Mouse (Mus musculus) liver, embryonic 16.5 days (tissue): ENCODE measurements around the gene Ift81. TPM values are rescaled to one million over a fixed set of nuclear protein-coding genes. Genes with fewer than 3 reads are reported as not detected.
A peak's percentile ranks its signal among the peaks of the same experiment; 100 is the strongest.

Experiments used
- ATAC-seq: fragments of 200-750 bp; cut with Nextera tagmentation; 2 replicates; pipeline ENCODE4 v1.8.0; 2017; ENCODE audit warnings: low read depth, mild to moderate bottlenecking, moderate number of reproducible peaks, moderate library complexity
- H3K27ac ChIP-seq: fragments of 300-500 bp; sonication (generic); 2 replicates; pipeline ENCODE4 v1.5.1; 2014; ENCODE audit warnings: mild to moderate bottlenecking, low read length
- H3K27me3 ChIP-seq: fragments of 300-500 bp; sonication (generic); 2 replicates; pipeline ENCODE4 v1.6.1; 2014; ENCODE audit warnings: low read depth, low read length, mixed read lengths; ENCODE audit not compliant: control insufficient read depth, insufficient read depth
- H3K36me3 ChIP-seq: fragments of 300-500 bp; sonication (generic); 2 replicates; pipeline ENCODE4 v1.6.1; 2014; ENCODE audit warnings: mild to moderate bottlenecking; ENCODE audit not compliant: control insufficient read depth, insufficient read depth
- H3K4me1 ChIP-seq: fragments of 300-500 bp; sonication (generic); 2 replicates; pipeline ENCODE4 v1.6.1; 2014; ENCODE audit warnings: low read depth, low read length, mixed read lengths; ENCODE audit not compliant: control insufficient read depth
- H3K4me2 ChIP-seq: fragments of 300-500 bp; sonication (generic); 2 replicates; pipeline ENCODE4 v1.6.1; 2014; ENCODE audit warnings: low read depth, low read length, mixed read lengths
- H3K4me3 ChIP-seq: fragments of 300-500 bp; sonication (generic); 2 replicates; pipeline ENCODE4 v1.5.1; 2014; ENCODE audit warnings: low read depth, mild to moderate bottlenecking, low read length
- H3K9ac ChIP-seq: fragments of 300-500 bp; sonication (generic); 2 replicates; pipeline ENCODE4 v1.6.1; 2014; ENCODE audit warnings: low read depth, low read length
- H3K9me3 ChIP-seq: fragments of 300-500 bp; sonication (generic); replicated peaks from 2 replicates; pipeline ENCODE4 v1.6.1; 2016; ENCODE audit warnings: low read length; ENCODE audit not compliant: control insufficient read depth
- WGBS: fragments of 180-500 bp; shearing (Covaris S2); extraction: QIAGEN DNeasy Blood & Tissue Kit; methylation state at CpG from one replicate; pipeline ENCODE4 v1.1.7; 2014; ENCODE audit not compliant: insufficient replicate concordance; 5-methylcytosine and 5-hydroxymethylcytosine counted together
- polyA plus RNA-seq: library from polyadenylated mRNA; unstranded; fragments of >200 nt; fragmentation: Nextera tagmentation; extraction: Ambion mirVana; gene quantifications from 2 replicates; pipeline ENCODE4 v1.2.1, GENCODE M21; 2015

Ift81 gene
- polyA plus RNA-seq, 1 experiment from 2014 or later, result 1.9 TPM

DNA sequence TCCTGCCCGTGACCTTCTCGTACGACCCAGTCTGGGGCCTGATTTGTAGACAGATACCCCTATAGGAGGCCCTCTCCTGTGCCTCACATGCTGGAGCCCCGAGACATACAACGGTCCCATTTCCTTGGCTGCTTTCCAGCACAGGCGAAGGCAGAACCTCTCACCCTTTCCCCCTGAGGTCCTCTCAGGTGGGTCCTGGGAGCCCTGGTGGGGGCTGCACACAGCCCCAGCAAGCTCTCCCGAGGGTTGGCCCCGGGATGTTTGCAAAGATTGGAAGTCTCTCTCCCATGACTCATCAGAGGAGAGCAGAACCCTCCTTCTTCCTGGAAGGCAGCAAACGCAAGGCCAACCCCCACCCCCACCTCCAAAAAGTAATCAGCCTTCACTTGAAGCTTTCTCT lies 102.9 kb downstream of the Ift81 start:
- 36% methylated on average over 9 of the region's 9 CpGs for WGBS
- Histone ChIP-seq H3K36me3 (no peaks in the 10 kb centered on the region), H3K4me3 (no peak overlapping the region), H3K27ac (no peak overlapping the region), H3K4me2 (no peak overlapping the region), H3K9ac (no peak overlapping the region), H3K27me3 (no peaks in the 10 kb centered on the region), H3K4me1 (no peaks in the 10 kb centered on the region; the same call in 1 of the 2 replicates), H3K9me3 (no peaks in the 10 kb centered on the region)
- ATAC-seq, result no peak

DNA sequence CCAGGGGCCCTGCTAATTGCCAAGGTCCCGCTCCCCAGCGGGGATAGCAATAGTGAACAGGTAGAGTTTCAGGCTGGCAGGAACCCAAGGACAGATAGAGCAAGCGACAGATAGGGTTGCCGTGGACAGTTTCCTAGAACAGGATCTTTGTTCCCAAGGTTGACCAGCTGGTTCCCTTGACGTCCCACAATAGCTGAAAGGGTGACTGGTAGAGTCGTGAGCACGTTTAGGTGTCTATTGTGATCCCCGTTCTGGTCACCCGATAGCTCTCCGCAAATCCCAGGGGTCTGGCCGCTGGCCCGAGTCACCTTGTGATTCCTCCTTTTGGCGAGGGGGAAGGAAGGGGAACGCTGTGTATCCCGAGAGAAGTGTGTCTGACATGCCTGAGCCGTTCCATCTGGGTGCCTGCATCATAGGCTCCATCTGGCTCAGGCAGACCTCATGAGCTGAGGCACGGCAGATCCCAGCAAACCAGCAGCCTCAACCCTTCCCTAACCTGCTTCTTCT lies 103.6 kb downstream of the Ift81 start:
- ATAC-seq, result no peak
- Histone ChIP-seq H3K27ac (no peak overlapping the region), H3K36me3 (no peaks in the 10 kb centered on the region), H3K9ac (no peak overlapping the region), H3K9me3 (no peaks in the 10 kb centered on the region), H3K27me3 (no peaks in the 10 kb centered on the region), H3K4me2 (no peak overlapping the region), H3K4me1 (no peaks in the 10 kb centered on the region; the same call in 1 of the 2 replicates), H3K4me3 (no peak overlapping the region)
- WGBS, result 66% methylated on average over 17 of the region's 17 CpGs

DNA sequence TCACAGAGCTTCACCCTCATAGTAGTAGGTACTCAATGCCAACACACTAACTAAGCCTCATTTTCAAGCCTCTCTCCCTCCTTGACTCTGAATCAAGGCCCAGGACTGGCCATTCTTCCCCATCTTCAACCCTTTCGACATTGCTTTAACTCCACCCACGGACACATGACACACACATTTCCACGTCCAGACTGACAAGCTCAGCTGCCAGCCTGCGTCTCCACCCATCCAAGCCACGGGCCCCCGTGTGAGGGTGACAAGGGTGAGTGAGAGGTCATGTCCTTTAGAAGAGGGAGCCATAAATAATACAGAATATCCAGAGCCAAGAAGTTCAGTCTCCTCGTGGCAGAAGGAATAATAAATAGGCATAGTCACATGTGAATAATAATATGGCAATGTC lies 104.7 kb downstream of the Ift81 start:
- no peaks in the 10 kb centered on the region; the same call in 1 of the 2 replicates for H3K4me1 ChIP-seq
- no peak for ATAC-seq
- no peaks in the 10 kb centered on the region for H3K36me3 ChIP-seq
- no peak overlapping the region for H3K4me3 ChIP-seq
- H3K9me3 ChIP-seq, result no peaks in the 10 kb centered on the region
- H3K4me2 ChIP-seq, result no peak overlapping the region
- 34% methylated on average over 7 of the region's 7 CpGs for WGBS
- no peak overlapping the region for H3K9ac ChIP-seq
- H3K27ac ChIP-seq, result no peak overlapping the region
- no peaks in the 10 kb centered on the region for H3K27me3 ChIP-seq

DNA sequence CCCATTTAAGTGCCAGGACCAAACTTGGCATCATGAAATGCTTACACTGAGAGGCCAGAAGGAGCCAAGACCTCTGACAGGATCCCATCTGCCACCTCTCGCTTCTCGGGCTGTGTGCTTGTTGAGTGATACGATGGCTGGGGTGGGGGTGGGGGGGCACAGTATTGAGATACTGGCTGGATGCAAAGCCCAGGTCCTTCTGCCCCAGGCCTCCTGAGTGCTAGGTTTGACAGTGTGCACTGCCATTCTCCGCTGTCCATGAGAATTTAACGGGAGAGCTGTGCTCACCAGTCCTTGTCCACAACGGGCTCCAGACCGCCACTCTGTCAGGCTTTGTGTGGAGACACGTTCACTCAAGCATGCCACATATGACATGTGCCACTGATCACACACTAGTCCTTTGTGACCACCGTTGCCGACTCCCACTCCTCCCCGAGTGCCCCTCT lies 105.4 kb downstream of the Ift81 start:
- no peak for ATAC-seq
- Histone ChIP-seq H3K4me1 (no peaks in the 10 kb centered on the region; the same call in 1 of the 2 replicates), H3K9me3 (no peaks in the 10 kb centered on the region), H3K36me3 (no peaks in the 10 kb centered on the region), H3K4me3 (no peak overlapping the region), H3K27me3 (no peaks in the 10 kb centered on the region; the same call in 1 of the 2 replicates), H3K27ac (no peak overlapping the region), H3K9ac (no peak overlapping the region), H3K4me2 (no peak overlapping the region)
- WGBS, result 81% methylated on average over 11 of the region's 11 CpGs

DNA sequence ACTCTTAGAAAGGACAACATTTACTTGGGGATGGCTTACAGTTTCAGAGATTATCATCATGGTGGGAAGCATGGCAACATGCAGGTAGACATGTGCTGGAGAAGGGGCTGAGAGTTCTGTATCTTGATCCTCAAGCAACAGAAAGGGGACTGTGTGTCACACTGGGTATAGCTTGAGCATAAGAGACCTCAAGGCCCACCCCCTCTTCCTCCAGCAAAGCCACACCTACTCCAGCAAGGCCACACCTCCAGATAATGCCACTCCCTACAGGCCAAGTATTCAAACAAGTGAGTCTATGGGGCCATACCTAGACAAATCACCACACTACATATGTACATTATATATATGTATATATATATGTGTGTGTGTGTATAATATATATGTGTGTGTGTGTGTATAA lies 106.9 kb downstream of the Ift81 start:
- Histone ChIP-seq H3K27ac (no peak overlapping the region), H3K9ac (no peak overlapping the region), H3K36me3 (no peaks in the 10 kb centered on the region), H3K9me3 (no peaks in the 10 kb centered on the region), H3K4me2 (no peak overlapping the region), H3K27me3 (peaks cover 5% of the 10 kb centered on the region), H3K4me1 (peaks cover 3% of the 10 kb centered on the region), H3K4me3 (no peak overlapping the region)
- no peak for ATAC-seq

DNA sequence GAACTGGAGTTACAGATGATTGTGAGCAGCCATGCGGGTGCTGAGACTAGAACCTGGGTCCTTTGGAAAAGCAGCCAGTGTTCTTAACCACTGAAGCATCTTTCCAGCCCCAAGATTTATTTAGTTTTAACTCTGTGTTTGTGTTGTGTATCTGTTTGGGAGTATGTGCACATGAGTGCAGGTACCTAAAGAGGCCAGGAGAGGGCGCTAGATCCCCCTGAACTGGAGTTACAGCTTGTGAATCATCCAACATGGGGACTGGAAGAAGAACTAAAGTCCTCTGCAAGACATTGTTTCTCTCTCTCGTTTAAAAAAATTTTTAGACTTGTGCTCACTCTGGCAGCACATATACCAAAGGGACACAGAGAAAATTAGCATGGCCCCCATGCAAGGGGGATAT lies 107.9 kb downstream of the Ift81 start:
- H3K4me3 ChIP-seq, result no peak overlapping the region
- no peaks in the 10 kb centered on the region for H3K36me3 ChIP-seq
- peaks cover 5% of the 10 kb centered on the region for H3K27me3 ChIP-seq
- no peaks in the 10 kb centered on the region for H3K9me3 ChIP-seq
- no peak for ATAC-seq
- no peak overlapping the region for H3K9ac ChIP-seq
- H3K4me2 ChIP-seq, result no peak overlapping the region
- no peak overlapping the region for H3K27ac ChIP-seq
- peaks cover 3% of the 10 kb centered on the region for H3K4me1 ChIP-seq
- 65% methylated on average over 3 of the region's 3 CpGs for WGBS

DNA sequence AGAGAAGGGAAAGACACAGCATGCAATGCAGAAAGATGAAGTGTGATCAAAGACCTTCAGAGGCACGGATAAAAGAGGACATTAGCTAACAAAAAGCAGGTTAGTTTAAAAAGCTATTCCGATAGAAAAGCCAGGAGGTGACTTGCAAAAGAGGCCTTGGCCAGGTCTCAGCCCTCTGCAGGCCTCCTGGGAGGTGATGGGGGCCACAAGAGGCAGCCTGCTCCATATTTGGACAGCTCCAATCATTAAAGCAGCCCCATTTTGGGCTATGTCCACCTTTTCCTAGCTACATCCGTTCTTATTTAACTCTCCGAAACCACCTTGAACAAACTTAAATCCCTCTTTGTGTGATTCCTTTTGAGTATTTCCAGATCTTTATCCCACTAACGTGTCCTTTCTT lies 108.8 kb downstream of the Ift81 start:
- Histone ChIP-seq H3K27ac (no peak overlapping the region), H3K9ac (no peak overlapping the region), H3K4me2 (no peak overlapping the region), H3K36me3 (no peaks in the 10 kb centered on the region), H3K4me1 (peaks cover 3% of the 10 kb centered on the region), H3K9me3 (no peaks in the 10 kb centered on the region), H3K4me3 (no peak overlapping the region), H3K27me3 (peaks cover 5% of the 10 kb centered on the region)
- ATAC-seq, result no peak
- WGBS, result 71% methylated on average over 5 of the region's 5 CpGs

DNA sequence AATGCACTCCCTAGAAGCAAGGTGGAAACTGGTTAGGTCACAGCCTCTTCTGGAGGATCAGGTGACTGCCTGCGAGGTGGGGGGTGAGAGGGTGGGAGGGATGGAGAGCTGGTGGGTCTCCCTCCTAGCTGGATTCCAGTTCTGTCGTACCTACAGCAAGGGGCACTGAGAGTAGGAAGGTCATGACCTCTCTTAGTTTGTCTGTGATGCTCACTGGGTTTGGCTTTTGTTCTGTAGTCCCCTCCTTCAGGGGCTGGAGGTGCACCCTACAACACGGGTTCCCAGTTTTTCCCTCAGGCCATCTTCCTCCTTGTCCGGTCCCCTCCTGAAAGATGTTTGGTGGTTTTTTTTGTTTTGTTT lies 110.6 kb downstream of the Ift81 start:
- Histone ChIP-seq H3K36me3 (no peaks in the 10 kb centered on the region; the same call in 1 of the 2 replicates), H3K4me2 (no peak overlapping the region), H3K9ac (no peak overlapping the region), H3K4me3 (no peak overlapping the region), H3K9me3 (no peaks in the 10 kb centered on the region), H3K27ac (no peak overlapping the region), H3K27me3 (peaks cover 5% of the 10 kb centered on the region), H3K4me1 (peaks cover 10% of the 10 kb centered on the region)
- 62% methylated on average over 4 of the region's 4 CpGs for WGBS
- ATAC-seq, result no peak

DNA sequence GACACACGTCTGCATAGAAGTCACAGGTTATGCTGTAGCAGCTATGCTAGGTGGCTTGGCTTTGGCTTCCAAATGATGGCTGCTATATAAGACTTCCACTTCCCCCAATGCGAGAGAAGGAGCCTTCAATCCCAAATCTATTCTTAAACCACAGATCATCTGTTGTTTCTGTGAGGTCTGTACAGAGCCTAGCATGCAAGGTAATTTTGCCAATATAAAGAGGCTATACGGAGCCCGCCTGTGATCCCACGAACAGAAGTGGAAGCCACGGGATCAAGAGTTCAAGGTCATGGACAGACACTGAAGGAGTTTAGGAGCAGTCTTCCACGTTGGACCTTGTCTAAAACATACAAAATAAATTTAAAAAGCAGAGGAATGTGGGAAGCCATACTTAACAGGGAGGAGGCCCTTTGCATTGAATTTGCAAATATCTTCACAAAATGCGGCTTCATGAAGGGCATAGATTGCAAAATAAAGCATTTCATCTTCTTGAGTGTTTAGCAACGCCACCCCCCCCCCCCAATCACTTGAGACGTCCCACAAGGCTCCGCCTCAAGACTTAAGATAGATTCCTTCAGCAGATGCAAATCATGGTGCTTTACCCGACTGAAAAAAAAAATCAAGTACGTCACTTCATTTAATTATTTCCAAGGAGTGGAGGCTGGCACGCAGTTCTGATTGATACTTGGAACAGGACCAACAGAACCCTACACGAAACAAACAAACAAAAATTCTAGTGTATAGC lies 111.1 kb downstream of the Ift81 start:
- H3K4me3 ChIP-seq, result peak overlapping the region; percentile 100
- H3K4me1 ChIP-seq, result peaks cover 10% of the 10 kb centered on the region
- H3K36me3 ChIP-seq, result peaks cover 1% of the 10 kb centered on the region
- H3K9ac ChIP-seq, result peak overlapping the region; percentile 86
- ATAC-seq, result no peak
- H3K27me3 ChIP-seq, result peaks cover 5% of the 10 kb centered on the region
- 49% methylated on average over 15 of the region's 15 CpGs for WGBS
- H3K4me2 ChIP-seq, result peak overlapping the region; percentile 97
- no peaks in the 10 kb centered on the region for H3K9me3 ChIP-seq
- H3K27ac ChIP-seq, result no peak overlapping the region
